Mouse (Mus musculus) ES-CJ7 (cell line): ENCODE data around the gene Akr1c19.
"Not testable (repeated sequence)": the region's sequence is repeated elsewhere in the genome, so short reads cannot be mapped to it uniquely, and the experiment has no call there.

Source experiments
- DNase-seq: peaks from one replicate; pipeline ENCODE4 v3.0.0; 2011; ENCODE audit warnings: low read depth, low spot score

Akr1c19 gene

GRCm38 (mm10) chr13:4265455-4265854, 37.0 kb downstream of the Akr1c19 start:
- not testable (repeated sequence) for DNase-seq

- DNase-seq: no peak
These were observed 42.4 kb downstream of the Akr1c19 start for GRCm38 (mm10) chr13:4270860-4271259.

GRCm38 (mm10) chr13:4277526-4277925, 49.0 kb downstream of the Akr1c19 start:
- no peak for DNase-seq

- DNase-seq: no peak
These were observed 50.8 kb downstream of the Akr1c19 start, which contains the start of gene Akr1c12 for GRCm38 (mm10) chr13:4279284-4279683. Gene Akr1c12, minus strand, starts transcription at chr13:4279433.

- peak; percentile 44 for DNase-seq
These were observed 53.2 kb downstream of the Akr1c19 start for GRCm38 (mm10) chr13:4281471-4282412.

- DNase-seq: no peak
These were observed 68.5 kb downstream of the Akr1c19 start for GRCm38 (mm10) chr13:4296991-4297390.
